Mouse (Mus musculus): ENCODE results near the gene Nudc.

DNA sequence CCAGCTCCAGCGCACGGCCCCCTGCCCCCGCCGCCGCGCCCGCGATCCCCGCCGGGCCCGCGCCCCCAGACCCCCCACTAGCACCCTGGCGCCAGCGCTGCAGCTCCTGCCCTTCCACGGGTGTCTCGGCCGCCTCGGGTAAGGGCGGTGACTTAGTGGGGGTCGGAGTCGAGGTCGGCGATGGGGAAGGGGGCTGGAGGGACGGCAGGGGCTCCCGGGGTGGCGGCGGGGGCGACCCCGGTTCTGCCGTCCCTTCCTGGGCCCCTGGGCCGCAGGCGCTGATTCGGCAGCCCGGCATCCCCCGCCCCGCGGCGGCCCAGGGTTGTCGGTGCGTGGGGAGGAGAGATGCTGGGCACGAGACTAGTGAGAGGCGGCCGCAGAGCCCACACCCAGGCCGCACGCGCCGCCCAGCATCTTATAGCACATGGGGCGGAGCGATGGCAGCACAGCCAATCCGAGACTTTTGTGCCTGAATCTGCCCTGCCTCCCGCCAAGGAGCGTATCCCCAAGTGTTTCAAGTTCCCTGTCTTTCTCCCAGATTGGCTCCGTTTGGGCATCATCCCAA lies 47.6 kb downstream of the Nudc start, which contains the start of gene Trnp1:
- TF ChIP-seq POLR2A (IDR thresholded peaks at IDR 0.05; ENCODE audit: control insufficient read depth, extremely low read depth, insufficient read depth, low read length, poor library complexity) (no peak), CTCF (IDR thresholded peaks at IDR 0.05; ENCODE audit: borderline replicate concordance, control insufficient read depth, extremely low read depth, insufficient read depth, low read length, poor library complexity) (no peak)

All from thymus, adult 2 months (tissue).